Comparison of ENCODE assay signal across 8 mouse cellular contexts in the genomic region with DNA sequence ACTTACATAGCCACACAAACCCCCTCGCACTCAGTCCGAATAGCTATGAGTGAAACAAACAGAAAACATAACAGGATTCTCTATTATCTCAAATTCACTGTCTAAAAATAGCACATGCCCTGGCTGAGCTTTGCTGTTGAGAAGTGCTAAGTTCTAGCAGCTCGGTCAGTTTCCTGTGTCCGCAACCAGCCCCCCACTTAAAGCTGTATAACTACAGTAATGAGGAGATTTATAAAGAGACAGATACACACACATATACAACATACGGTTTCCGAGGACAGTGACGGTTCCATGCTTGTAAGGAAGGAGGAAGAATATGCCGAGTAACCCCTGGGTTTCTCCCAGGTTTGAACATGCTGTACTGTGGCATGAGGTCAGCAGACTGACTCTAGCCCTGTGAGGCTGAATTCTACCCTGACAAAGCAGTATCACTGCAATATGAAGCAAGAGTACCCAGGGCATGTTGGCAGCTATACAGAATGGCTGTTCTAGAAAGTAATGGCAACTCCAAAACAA.
DNase-seq lines count a peak whose midpoint lies in the region; ATAC-seq and TF ChIP-seq lines count a peak whose summit lies in the region.

No protein-coding gene starts in this region.

- TF ChIP-seq CTCF in layer of hippocampus, adult 2 months (conservative IDR thresholded peaks at IDR 0.05) = no peak
- no peak for TF ChIP-seq CTCF in embryonic fibroblast, embryonic 13.5 days (IDR thresholded peaks at IDR 0.05; ENCODE audit: borderline replicate concordance, insufficient read depth, low read length)

- 33% methylated on average over 8 of the region's 8 CpGs for WGBS in lung, embryonic 16.5 days
- WGBS in forebrain, embryonic 13.5 days = 80% methylated on average over 8 of the region's 8 CpGs

- H3K4me1 ChIP-seq in embryonic fibroblast, embryonic 13.5 days (ENCODE audit: control insufficient read depth, insufficient read depth, low read length) = no peaks in the 10 kb centered on the region
- peaks cover 8% of the 10 kb centered on the region for H3K4me1 ChIP-seq in lung, embryonic 16.5 days (replicated peaks; ENCODE audit: control insufficient read depth, insufficient read depth, low read length)
- peaks cover 8% of the 10 kb centered on the region for H3K4me1 ChIP-seq in forebrain, embryonic 13.5 days

- no peak for DNase-seq in layer of hippocampus, adult 2 months (ENCODE audit: low spot score in 2 of 2)
- DNase-seq in layer of hippocampus, adult 9-11 months = no peak
- DNase-seq in skeletal muscle tissue, adult 2 months (ENCODE audit: low read depth, low spot score) = peak; percentile 90
- DNase-seq in c-Kit-positive CD71-positive TER-119-positive erythroid progenitor cells, embryonic 14.5 days (ENCODE audit: low spot score) = no peak

- H3K27ac ChIP-seq in layer of hippocampus, adult 2 months = peak overlapping the region; percentile 33
- H3K27ac ChIP-seq in embryonic fibroblast, embryonic 13.5 days (ENCODE audit: insufficient read depth, low read length) = peak overlapping the region; percentile 12; the same call in 1 of the 2 replicates
- H3K27ac ChIP-seq in lung, embryonic 16.5 days (ENCODE audit: low read length) = peak overlapping the region; percentile 28
- no peak overlapping the region for H3K27ac ChIP-seq in forebrain, embryonic 13.5 days

- H3K9ac ChIP-seq in lung, embryonic 16.5 days (ENCODE audit: low read length) = no peak overlapping the region
- H3K9ac ChIP-seq in forebrain, embryonic 13.5 days = no peak overlapping the region

- no peak for TF ChIP-seq POLR2A in embryonic fibroblast, embryonic 13.5 days (IDR thresholded peaks at IDR 0.05; ENCODE audit: low read depth, low read length)

- no peaks in the 10 kb centered on the region for H3K9me3 ChIP-seq in lung, embryonic 16.5 days (ENCODE audit: control insufficient read depth, low read length)
- H3K9me3 ChIP-seq in forebrain, embryonic 13.5 days (replicated peaks) = no peaks in the 10 kb centered on the region

- peak overlapping the region; percentile 42 for H3K4me2 ChIP-seq in lung, embryonic 16.5 days (ENCODE audit: low read depth, low read length)
- H3K4me2 ChIP-seq in forebrain, embryonic 13.5 days = no peak overlapping the region

- H3K4me3 ChIP-seq in layer of hippocampus, adult 2 months = peak overlapping the region; percentile 41
- no peak overlapping the region for H3K4me3 ChIP-seq in embryonic fibroblast, embryonic 13.5 days (ENCODE audit: insufficient read depth, low read length)
- peak overlapping the region; percentile 9; the same call in 1 of the 2 replicates for H3K4me3 ChIP-seq in lung, embryonic 16.5 days (ENCODE audit: low read length)
- H3K4me3 ChIP-seq in forebrain, embryonic 13.5 days = no peak overlapping the region

- peak; percentile 55 to 58; a peak in 3 of 4 replicates for ATAC-seq in hematopoietic stem cell, adult 5-6 weeks (replicated peaks in 1 of 2; ENCODE audit: insufficient read depth in 1 of 2, low FRiP score in 2 of 2, low TSS enrichment in 1 of 2, low read depth in 1 of 2, poor library complexity in 2 of 2, severe bottlenecking in 2 of 2)
- ATAC-seq in lung, embryonic 16.5 days (ENCODE audit: low read depth) = peak; percentile 56
- ATAC-seq in forebrain, embryonic 13.5 days = no peak

- H3K27me3 ChIP-seq in lung, embryonic 16.5 days (ENCODE audit: control insufficient read depth, insufficient read depth, low read depth, low read length) = no peaks in the 10 kb centered on the region
- no peaks in the 10 kb centered on the region for H3K27me3 ChIP-seq in forebrain, embryonic 13.5 days

- H3K36me3 ChIP-seq in lung, embryonic 16.5 days (ENCODE audit: control insufficient read depth, insufficient read depth, low read length) = no peaks in the 10 kb centered on the region
- H3K36me3 ChIP-seq in forebrain, embryonic 13.5 days (ENCODE audit: poor library complexity, severe bottlenecking) = no peaks in the 10 kb centered on the region

Comparison
In these comparisons a context has a peak if more than half of its experiments do, and no peak if none do; other contexts are left out.
1. H3K4me3 ChIP-seq: peak in layer of hippocampus, adult 2 months (single experiment) and lung, embryonic 16.5 days (single experiment); none in embryonic fibroblast, embryonic 13.5 days (single experiment) and forebrain, embryonic 13.5 days (single experiment).